Mouse (Mus musculus): ENCODE measurements around the gene Ttpal.

The Ttpal gene

GRCm38 (mm10) chr2:163602101-163602971 is at the start of gene Ttpal:
Gene Ttpal, plus strand, starts transcription at chr2:163602314.
- peak; percentile 90 for DNase-seq

GRCm38 (mm10) chr2:163552518-163552929 is 49.6 kb upstream of the Ttpal start:
- DNase-seq, result peak; percentile 24

GRCm38 (mm10) chr2:163554425-163554982 is 47.6 kb upstream of the Ttpal start:
- no peak for DNase-seq

GRCm38 (mm10) chr2:163554996-163555395 is 47.1 kb upstream of the Ttpal start:
- DNase-seq, result no peak

- peak; percentile 50 for DNase-seq
These were observed 46.7 kb upstream of the Ttpal start for GRCm38 (mm10) chr2:163555417-163555816.

GRCm38 (mm10) chr2:163558548-163558947 is 43.6 kb upstream of the Ttpal start:
- no peak for DNase-seq

- no peak for DNase-seq
These were observed 42.9 kb upstream of the Ttpal start for GRCm38 (mm10) chr2:163559236-163559635.

- no peak for DNase-seq
These were observed 41.9 kb upstream of the Ttpal start for GRCm38 (mm10) chr2:163560247-163560646.

- DNase-seq, result no peak
These were observed 40.7 kb upstream of the Ttpal start for GRCm38 (mm10) chr2:163561258-163561948.

- peak; percentile 31 for DNase-seq
These were observed 37.5 kb upstream of the Ttpal start for GRCm38 (mm10) chr2:163564646-163565045.

GRCm38 (mm10) chr2:163574321-163574720 is 27.8 kb upstream of the Ttpal start:
- no peak for DNase-seq

- peak; percentile 17 for DNase-seq
These were observed 26.9 kb upstream of the Ttpal start for GRCm38 (mm10) chr2:163575248-163575647.

- DNase-seq, result no peak
These were observed 24.1 kb upstream of the Ttpal start for GRCm38 (mm10) chr2:163577986-163578385.

GRCm38 (mm10) chr2:163580069-163580945 is 21.8 kb upstream of the Ttpal start:
- no peak for DNase-seq

- DNase-seq, result no peak
These were observed 18.7 kb upstream of the Ttpal start for GRCm38 (mm10) chr2:163583226-163584087.

- DNase-seq, result no peak
These were observed 18.1 kb upstream of the Ttpal start for GRCm38 (mm10) chr2:163584088-163584426.

- peak; percentile 64 for DNase-seq
These were observed 15.5 kb upstream of the Ttpal start for GRCm38 (mm10) chr2:163586384-163587261.

GRCm38 (mm10) chr2:163587506-163587905 is 14.6 kb upstream of the Ttpal start:
- no peak for DNase-seq

GRCm38 (mm10) chr2:163590211-163590610 is 11.9 kb upstream of the Ttpal start:
- no peak for DNase-seq

- no peak for DNase-seq
These were observed 11.1 kb upstream of the Ttpal start for GRCm38 (mm10) chr2:163590996-163591395.

- DNase-seq, result peak; percentile 39
These were observed 10.0 kb upstream of the Ttpal start for GRCm38 (mm10) chr2:163592084-163592483.
